Mouse (Mus musculus): ENCODE measurements at regions not wholly inside any gene's neighbourhood (a gene's known extent, or its start where the extent isn't known, plus 50 kb on each side); places are given as distances from the start of the nearest gene placed in this dataset.

- ATAC-seq (ENCODE audit: insufficient read depth, low FRiP score), result no peak; the same call in 1 of the 2 replicates
Observed at GRCm38 (mm10) chr14:68447240-68447923, 846.7 kb downstream of the Synb start.

GRCm38 (mm10) chr14:68433326-68433725 is 860.8 kb downstream of the Synb start:
- H3K4me2 ChIP-seq (ENCODE audit: low read depth, low read length), result no peak overlapping the region
- H3K9me3 ChIP-seq (replicated peaks; ENCODE audit: control insufficient read depth, low read length), result no peaks in the 10 kb centered on the region
- H3K36me3 ChIP-seq (ENCODE audit: control insufficient read depth, insufficient read depth, low read length), result no peaks in the 10 kb centered on the region
- no peaks in the 10 kb centered on the region for H3K4me1 ChIP-seq (ENCODE audit: control insufficient read depth, insufficient read depth, low read length)
- ATAC-seq (ENCODE audit: insufficient read depth, low FRiP score), result no peak
- H3K27ac ChIP-seq (ENCODE audit: low read length), result no peak overlapping the region
- no peak overlapping the region for H3K9ac ChIP-seq (ENCODE audit: low read length)
- WGBS, result 86% methylated on average over 9 of the region's 9 CpGs
- no peaks in the 10 kb centered on the region for H3K27me3 ChIP-seq (ENCODE audit: control insufficient read depth, insufficient read depth, low read length)
- no peak overlapping the region for H3K4me3 ChIP-seq (replicated peaks; ENCODE audit: low read length)

More at GRCm38 (mm10) chr14:68447240-68447923, 846.7 kb downstream of the Synb start:
- Histone ChIP-seq H3K27me3 (ENCODE audit: control insufficient read depth, insufficient read depth, low read length) (no peaks in the 10 kb centered on the region), H3K4me2 (ENCODE audit: low read depth, low read length) (no peak overlapping the region), H3K4me3 (replicated peaks; ENCODE audit: low read length) (no peak overlapping the region), H3K4me1 (ENCODE audit: control insufficient read depth, insufficient read depth, low read length) (peaks cover 7% of the 10 kb centered on the region; the same call in 1 of the 2 replicates), H3K9me3 (replicated peaks; ENCODE audit: control insufficient read depth, low read length) (no peaks in the 10 kb centered on the region), H3K36me3 (ENCODE audit: control insufficient read depth, insufficient read depth, low read length) (no peaks in the 10 kb centered on the region), H3K27ac (ENCODE audit: low read length) (peak overlapping the region; percentile 55; the same call in 1 of the 2 replicates), H3K9ac (ENCODE audit: low read length) (no peak overlapping the region)
- 45% methylated on average over 7 of the region's 7 CpGs for WGBS

- no peak overlapping the region for H3K4me2 ChIP-seq (ENCODE audit: low read depth, low read length)
- no peaks in the 10 kb centered on the region for H3K36me3 ChIP-seq (ENCODE audit: control insufficient read depth, insufficient read depth, low read length)
- no peak overlapping the region for H3K27ac ChIP-seq (ENCODE audit: low read length)
- ATAC-seq (ENCODE audit: insufficient read depth, low FRiP score), result no peak
- 65% methylated on average over 2 of the region's 2 CpGs for WGBS
- H3K4me3 ChIP-seq (replicated peaks; ENCODE audit: low read length), result no peak overlapping the region
- H3K27me3 ChIP-seq (ENCODE audit: control insufficient read depth, insufficient read depth, low read length), result no peaks in the 10 kb centered on the region
- H3K4me1 ChIP-seq (ENCODE audit: control insufficient read depth, insufficient read depth, low read length), result no peaks in the 10 kb centered on the region
- no peaks in the 10 kb centered on the region for H3K9me3 ChIP-seq (replicated peaks; ENCODE audit: control insufficient read depth, low read length)
- H3K9ac ChIP-seq (ENCODE audit: low read length), result no peak overlapping the region
Observed at GRCm38 (mm10) chr14:68432111-68432510, 862.0 kb downstream of the Synb start.

- ATAC-seq (ENCODE audit: insufficient read depth, low FRiP score), result no peak
- H3K36me3 ChIP-seq (ENCODE audit: control insufficient read depth, insufficient read depth, low read length), result no peaks in the 10 kb centered on the region
- no peaks in the 10 kb centered on the region for H3K27me3 ChIP-seq (ENCODE audit: control insufficient read depth, insufficient read depth, low read length)
- 63% methylated on average over 1 of the region's 1 CpGs for WGBS
- no peak overlapping the region for H3K9ac ChIP-seq (ENCODE audit: low read length)
- no peak overlapping the region for H3K4me2 ChIP-seq (ENCODE audit: low read depth, low read length)
- H3K4me1 ChIP-seq (ENCODE audit: control insufficient read depth, insufficient read depth, low read length), result no peaks in the 10 kb centered on the region
- H3K27ac ChIP-seq (ENCODE audit: low read length), result no peak overlapping the region
- no peak overlapping the region for H3K4me3 ChIP-seq (replicated peaks; ENCODE audit: low read length)
- no peaks in the 10 kb centered on the region for H3K9me3 ChIP-seq (replicated peaks; ENCODE audit: control insufficient read depth, low read length)
Observed at GRCm38 (mm10) chr14:68427235-68427634, 866.9 kb downstream of the Synb start.

GRCm38 (mm10) chr14:68392440-68392839 is 901.7 kb downstream of the Synb start:
- no peaks in the 10 kb centered on the region for H3K4me1 ChIP-seq (ENCODE audit: control insufficient read depth, insufficient read depth, low read length)
- H3K4me2 ChIP-seq (ENCODE audit: low read depth, low read length), result no peak overlapping the region
- H3K9ac ChIP-seq (ENCODE audit: low read length), result no peak overlapping the region
- H3K36me3 ChIP-seq (ENCODE audit: control insufficient read depth, insufficient read depth, low read length), result no peaks in the 10 kb centered on the region
- H3K27ac ChIP-seq (ENCODE audit: low read length), result no peak overlapping the region
- H3K27me3 ChIP-seq (ENCODE audit: control insufficient read depth, insufficient read depth, low read length), result no peaks in the 10 kb centered on the region
- no peak overlapping the region for H3K4me3 ChIP-seq (replicated peaks; ENCODE audit: low read length)
- H3K9me3 ChIP-seq (replicated peaks; ENCODE audit: control insufficient read depth, low read length), result no peaks in the 10 kb centered on the region
- no peak for ATAC-seq (ENCODE audit: insufficient read depth, low FRiP score)
- WGBS, result 55% methylated on average over 1 of the region's 1 CpGs

- Histone ChIP-seq H3K27ac (ENCODE audit: low read length) (no peak overlapping the region), H3K4me3 (replicated peaks; ENCODE audit: low read length) (no peak overlapping the region), H3K27me3 (ENCODE audit: control insufficient read depth, insufficient read depth, low read length) (no peaks in the 10 kb centered on the region), H3K9ac (ENCODE audit: low read length) (no peak overlapping the region), H3K36me3 (ENCODE audit: control insufficient read depth, insufficient read depth, low read length) (no peaks in the 10 kb centered on the region), H3K9me3 (replicated peaks; ENCODE audit: control insufficient read depth, low read length) (no peaks in the 10 kb centered on the region), H3K4me1 (ENCODE audit: control insufficient read depth, insufficient read depth, low read length) (no peaks in the 10 kb centered on the region), H3K4me2 (ENCODE audit: low read depth, low read length) (no peak overlapping the region)
- ATAC-seq (ENCODE audit: insufficient read depth, low FRiP score), result no peak
- 33% methylated on average over 3 of the region's 3 CpGs for WGBS
Observed at GRCm38 (mm10) chr14:68391875-68392274, 902.2 kb downstream of the Synb start.

- ATAC-seq (ENCODE audit: insufficient read depth, low FRiP score), result no peak
Observed at GRCm38 (mm10) chr14:68381741-68382140, 912.4 kb downstream of the Synb start.

GRCm38 (mm10) chr14:68367696-68368095 is 926.4 kb downstream of the Synb start:
- H3K4me2 ChIP-seq (ENCODE audit: low read depth, low read length), result no peak overlapping the region
- ATAC-seq (ENCODE audit: insufficient read depth, low FRiP score), result no peak

More at GRCm38 (mm10) chr14:68381741-68382140, 912.4 kb downstream of the Synb start:
- Histone ChIP-seq H3K9me3 (replicated peaks; ENCODE audit: control insufficient read depth, low read length) (no peaks in the 10 kb centered on the region), H3K4me1 (ENCODE audit: control insufficient read depth, insufficient read depth, low read length) (no peaks in the 10 kb centered on the region), H3K4me2 (ENCODE audit: low read depth, low read length) (no peak overlapping the region), H3K36me3 (ENCODE audit: control insufficient read depth, insufficient read depth, low read length) (no peaks in the 10 kb centered on the region), H3K27me3 (ENCODE audit: control insufficient read depth, insufficient read depth, low read length) (no peaks in the 10 kb centered on the region), H3K9ac (ENCODE audit: low read length) (no peak overlapping the region), H3K27ac (ENCODE audit: low read length) (no peak overlapping the region), H3K4me3 (replicated peaks; ENCODE audit: low read length) (no peak overlapping the region)
- WGBS, result 79% methylated on average over 7 of the region's 7 CpGs

GRCm38 (mm10) chr14:68363892-68364291 is 930.2 kb downstream of the Synb start:
- H3K36me3 ChIP-seq (ENCODE audit: control insufficient read depth, insufficient read depth, low read length), result no peaks in the 10 kb centered on the region
- no peaks in the 10 kb centered on the region for H3K9me3 ChIP-seq (replicated peaks; ENCODE audit: control insufficient read depth, low read length)
- no peak for ATAC-seq (ENCODE audit: insufficient read depth, low FRiP score)
- no peak overlapping the region for H3K27ac ChIP-seq (ENCODE audit: low read length)
- 79% methylated on average over 2 of the region's 2 CpGs for WGBS
- H3K27me3 ChIP-seq (ENCODE audit: control insufficient read depth, insufficient read depth, low read length), result no peaks in the 10 kb centered on the region
- H3K4me3 ChIP-seq (replicated peaks; ENCODE audit: low read length), result no peak overlapping the region
- no peaks in the 10 kb centered on the region for H3K4me1 ChIP-seq (ENCODE audit: control insufficient read depth, insufficient read depth, low read length)
- no peak overlapping the region for H3K9ac ChIP-seq (ENCODE audit: low read length)
- H3K4me2 ChIP-seq (ENCODE audit: low read depth, low read length), result no peak overlapping the region

More at GRCm38 (mm10) chr14:68367696-68368095, 926.4 kb downstream of the Synb start:
- Histone ChIP-seq H3K9me3 (replicated peaks; ENCODE audit: control insufficient read depth, low read length) (no peaks in the 10 kb centered on the region), H3K27ac (ENCODE audit: low read length) (no peak overlapping the region), H3K4me3 (replicated peaks; ENCODE audit: low read length) (no peak overlapping the region), H3K27me3 (ENCODE audit: control insufficient read depth, insufficient read depth, low read length) (no peaks in the 10 kb centered on the region), H3K4me1 (ENCODE audit: control insufficient read depth, insufficient read depth, low read length) (no peaks in the 10 kb centered on the region), H3K36me3 (ENCODE audit: control insufficient read depth, insufficient read depth, low read length) (no peaks in the 10 kb centered on the region), H3K9ac (ENCODE audit: low read length) (no peak overlapping the region)
- 85% methylated on average over 5 of the region's 5 CpGs for WGBS
